Mouse (Mus musculus) cerebellum, postnatal 14 days (tissue): ENCODE measurements around the gene Hist1h1b.

Source experiments
- DNase-seq, 2 experiments: peaks; one replicate each; pipeline ENCODE4 v3.0.0; 2021; ENCODE audit warnings: mixed read lengths in 2 of 2

Hist1h1b gene

DNA sequence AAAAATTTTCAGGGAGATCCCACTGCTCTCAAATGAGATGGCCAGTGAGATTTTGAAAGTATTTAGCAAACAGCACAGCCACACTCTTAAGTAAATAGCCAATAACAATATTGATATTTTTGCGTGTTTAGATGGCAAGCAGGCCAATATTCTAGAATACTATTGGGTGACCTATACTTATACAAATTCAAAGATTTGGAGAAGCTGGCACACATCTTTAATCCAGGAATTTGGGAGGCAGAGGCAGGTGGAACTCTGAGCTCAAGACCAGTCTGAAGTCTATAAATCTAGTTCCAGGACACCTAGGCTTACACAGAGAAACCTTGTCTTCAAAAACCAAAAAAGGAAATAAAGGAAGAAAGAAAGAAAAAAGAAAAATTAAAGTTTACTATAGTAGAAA lies 1.2 kb upstream of the Hist1h1b start:
- DNase-seq = no peak

DNA sequence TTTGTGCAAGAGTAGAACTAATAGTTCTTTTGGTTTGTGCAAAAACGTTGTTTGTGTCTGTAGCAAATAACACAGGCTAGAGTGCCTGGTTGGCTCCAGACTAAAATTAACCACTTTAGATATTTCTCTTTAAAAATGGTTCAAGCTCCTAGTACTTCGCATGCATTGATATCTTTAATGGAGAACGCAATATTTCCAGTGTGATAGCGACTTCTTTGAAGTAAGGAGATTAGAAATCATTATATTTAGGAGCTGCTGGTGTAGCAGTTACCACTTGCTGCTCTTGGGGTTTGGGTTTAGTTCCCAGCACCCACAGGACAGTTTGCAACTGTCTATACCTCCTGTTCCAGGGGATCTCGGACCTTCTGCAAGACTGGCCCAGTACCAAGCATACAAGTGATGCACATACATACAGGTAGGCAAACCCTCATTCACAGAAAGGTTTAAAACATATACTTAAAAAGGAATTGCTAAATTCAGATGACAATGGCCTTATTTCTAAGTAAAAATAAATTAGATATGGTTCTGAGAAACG lies 663 bp upstream of the Hist1h1b start:
- DNase-seq = no peak

DNA sequence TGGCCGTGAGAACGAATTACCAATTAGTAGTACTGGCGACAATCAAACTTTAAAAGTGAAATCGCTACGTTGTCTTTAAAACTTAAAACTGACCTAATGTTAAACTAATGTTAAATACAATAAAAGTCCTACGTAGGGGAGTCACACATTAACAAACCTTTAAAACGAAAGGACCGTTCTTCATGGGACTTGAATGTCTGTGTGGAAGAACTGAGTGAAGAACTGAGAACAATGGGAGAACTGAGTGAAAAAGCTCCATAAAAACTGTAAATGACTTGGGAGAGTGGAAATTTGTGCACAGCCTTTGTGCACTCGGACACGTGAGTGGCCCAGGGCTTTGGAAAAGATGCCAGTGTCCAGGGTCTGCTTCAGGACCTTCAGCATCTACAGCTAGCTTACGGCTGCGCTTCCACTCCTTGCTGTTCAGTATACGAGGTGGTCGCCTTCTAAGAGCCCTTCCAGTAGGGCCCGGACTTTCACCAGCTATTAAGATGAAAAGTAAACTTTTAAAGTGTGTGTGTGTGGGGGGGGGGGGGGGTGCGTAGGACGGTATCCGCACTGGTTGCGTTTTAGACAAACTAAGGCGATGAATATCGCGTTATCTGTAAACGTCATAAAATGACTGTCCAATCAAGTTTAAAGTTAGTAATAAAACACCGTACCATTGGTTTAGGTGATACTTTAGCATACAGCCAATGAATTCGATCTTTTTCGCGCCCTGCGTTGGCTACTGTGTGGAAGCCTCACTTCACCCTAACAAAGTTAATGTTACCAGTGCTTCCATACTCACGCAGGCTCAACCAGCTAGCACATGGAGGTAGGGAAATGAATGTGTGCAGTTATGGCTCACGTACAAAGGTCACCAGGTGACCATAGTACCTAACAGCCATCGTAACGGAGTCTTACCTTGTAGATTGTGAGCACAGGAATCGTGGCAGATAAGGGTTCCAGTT lies 1.3 kb downstream of the Hist1h1b start:
- peak; percentile 75 to 76 for DNase-seq

DNA sequence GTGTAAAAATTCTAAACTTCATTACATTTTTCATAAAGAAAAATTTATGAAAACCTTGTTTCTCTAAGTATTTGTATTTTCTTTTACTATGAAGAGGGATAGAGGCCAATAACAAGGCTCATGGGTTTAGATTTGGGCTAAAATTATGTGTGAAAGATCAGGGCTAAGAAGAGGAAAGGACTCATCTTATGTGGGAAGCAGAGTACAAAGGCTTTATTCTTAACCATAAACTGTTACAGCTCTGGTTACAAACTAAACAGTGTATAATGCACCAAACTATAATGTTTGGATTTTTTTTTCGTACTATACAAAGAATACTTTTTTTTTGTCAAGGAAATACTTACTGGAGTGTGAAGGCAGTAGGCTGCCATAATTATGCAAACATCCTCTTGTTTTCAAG lies 24.7 kb downstream of the Hist1h1b start:
- no peak for DNase-seq

DNA sequence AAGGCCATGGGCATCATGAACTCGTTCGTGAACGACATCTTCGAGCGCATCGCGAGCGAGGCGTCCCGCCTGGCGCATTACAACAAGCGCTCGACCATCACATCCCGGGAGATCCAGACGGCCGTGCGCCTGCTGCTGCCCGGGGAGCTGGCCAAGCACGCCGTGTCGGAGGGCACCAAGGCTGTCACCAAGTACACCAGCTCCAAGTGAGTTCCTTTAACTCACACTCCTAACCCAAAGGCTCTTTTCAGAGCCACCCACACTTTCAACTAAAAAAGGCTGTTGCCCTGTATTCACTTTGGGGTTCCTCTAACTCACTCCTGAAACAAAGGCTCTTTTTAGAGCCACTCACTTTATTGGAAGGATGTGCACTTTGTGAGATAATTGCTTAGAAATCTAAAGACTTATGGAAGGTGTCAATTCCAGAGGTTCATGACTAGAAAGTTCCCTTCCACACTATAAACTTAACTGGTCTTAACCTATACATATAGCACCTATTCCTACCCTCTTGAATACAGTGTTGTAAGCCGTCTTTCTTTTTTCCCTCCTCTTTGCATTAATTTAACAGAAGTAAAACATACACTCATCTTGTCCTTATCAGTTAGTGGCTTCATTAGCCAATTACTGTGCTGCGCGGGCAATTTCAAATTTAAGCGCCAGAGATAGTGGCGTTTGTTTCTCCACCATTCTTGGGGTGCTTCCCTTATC lies 26.0 kb downstream of the Hist1h1b start:
- peak; percentile 36 to 52 for DNase-seq

DNA sequence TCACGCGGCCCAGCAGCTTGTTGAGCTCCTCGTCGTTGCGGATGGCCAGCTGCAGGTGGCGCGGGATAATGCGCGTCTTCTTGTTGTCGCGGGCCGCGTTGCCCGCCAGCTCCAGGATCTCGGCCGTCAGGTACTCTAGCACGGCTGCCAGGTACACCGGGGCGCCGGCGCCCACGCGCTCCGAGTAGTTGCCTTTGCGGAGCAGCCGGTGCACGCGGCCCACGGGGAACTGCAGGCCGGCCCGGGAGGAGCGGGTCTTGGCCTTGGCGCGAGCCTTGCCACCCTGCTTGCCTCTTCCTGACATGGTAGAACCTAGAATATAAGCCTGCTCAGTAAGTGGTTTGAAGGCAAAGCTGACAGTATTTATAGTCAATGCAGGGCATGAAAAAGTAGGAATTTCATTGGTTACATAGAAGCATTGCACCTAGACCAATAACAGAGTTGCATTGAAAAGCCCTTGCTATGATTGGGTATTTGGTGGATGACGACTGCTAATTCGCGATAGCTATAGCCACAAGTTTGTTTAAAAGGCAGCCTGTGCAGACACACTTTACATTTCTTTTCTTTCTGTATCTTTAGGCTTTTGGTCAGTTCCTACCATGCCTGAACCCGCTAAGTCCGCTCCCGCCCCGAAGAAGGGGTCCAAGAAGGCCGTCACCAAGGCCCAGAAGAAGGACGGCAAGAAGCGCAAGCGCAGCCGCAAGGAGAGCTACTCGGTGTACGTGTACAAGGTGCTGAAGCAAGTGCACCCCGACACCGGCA lies 26.7 kb downstream of the Hist1h1b start, which contains the start of the genes Hist1h2ak and Hist1h2bn:
Gene Hist1h2ak (minus strand): TSS at position 304 of the 762 bp plus-strand sequence.
Gene Hist1h2bn (plus strand): TSS at position 600 of the 762 bp plus-strand sequence.
- peak; percentile 45 to 73 for DNase-seq

DNA sequence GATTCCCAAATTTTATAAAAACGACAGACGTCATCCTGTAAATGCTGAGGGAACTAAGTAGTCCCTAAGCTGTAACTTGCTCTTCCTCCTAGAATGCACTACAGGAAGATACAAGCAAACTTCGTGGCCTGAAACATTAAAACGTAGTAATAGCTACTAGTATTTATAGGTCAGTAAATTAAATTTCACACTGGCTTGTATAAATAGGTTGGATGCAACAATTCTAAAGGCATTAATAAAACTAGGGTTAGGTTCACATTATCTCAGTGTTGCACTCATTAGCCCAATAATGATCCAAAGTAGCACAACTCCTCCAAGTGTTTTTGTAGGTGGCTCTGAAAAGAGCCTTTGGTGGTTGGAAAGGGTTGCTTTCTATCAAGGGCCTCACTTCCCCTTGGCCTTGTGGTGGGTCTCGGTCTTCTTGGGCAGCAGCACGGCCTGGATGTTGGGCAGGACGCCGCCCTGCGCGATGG lies 27.3 kb downstream of the Hist1h1b start:
- DNase-seq = no peak

DNA sequence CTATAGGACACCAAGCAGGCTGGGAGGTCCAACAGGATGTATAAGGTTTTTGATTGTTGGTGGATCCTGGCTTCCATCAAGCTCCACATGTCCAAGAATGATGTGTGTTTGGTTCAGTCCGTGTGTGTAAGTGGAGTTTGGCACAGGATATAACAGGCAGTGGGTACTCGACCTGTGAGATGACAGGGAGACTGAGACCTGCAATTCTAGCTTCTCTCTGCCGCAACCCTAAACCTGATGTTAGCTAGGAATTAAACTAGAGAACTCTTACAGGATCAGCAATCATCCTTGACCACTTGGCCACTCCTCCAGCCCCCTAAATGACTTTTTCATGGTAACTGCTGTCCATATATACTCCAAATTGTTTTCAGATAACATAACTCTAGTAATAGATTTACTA lies 28.1 kb downstream of the Hist1h1b start:
- DNase-seq = no peak

DNA sequence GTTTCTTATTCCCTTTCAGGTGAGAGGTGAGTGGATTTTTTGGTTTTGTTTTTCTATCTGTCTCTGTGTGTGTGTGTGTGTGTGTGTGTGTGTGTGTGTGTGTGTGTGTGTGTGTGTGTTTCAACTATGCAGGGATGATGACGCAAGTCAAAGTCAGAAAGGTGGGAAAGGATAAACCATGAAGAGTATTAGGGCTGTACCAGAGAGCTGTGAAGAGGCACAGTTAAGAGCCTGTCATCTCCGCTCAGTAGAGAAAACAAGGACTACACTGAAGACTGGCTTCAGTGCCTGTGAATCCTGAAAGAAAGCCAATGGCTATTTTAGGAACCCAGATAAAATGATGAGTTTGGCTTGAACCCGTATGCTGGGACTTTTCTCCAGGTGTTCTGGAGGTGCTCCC lies 28.6 kb downstream of the Hist1h1b start:
- DNase-seq = no peak

DNA sequence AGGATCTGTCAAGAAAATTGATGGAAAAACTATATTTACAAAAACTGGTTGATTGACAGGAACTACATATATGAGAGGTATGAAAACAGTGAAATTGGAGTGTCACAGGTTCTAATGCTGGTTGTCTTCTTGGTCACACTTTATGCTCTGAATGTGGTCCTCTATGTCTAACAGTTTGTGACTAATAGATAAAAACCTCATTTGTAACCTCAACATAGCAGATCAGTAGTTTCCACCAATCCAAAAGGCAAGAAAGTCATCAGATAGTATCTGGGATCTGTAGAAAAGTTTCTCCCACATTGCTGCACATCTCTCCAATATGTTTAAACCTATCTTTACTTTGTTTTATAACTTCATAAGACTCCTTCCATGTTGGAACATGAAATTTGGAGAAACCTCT lies 29.0 kb downstream of the Hist1h1b start:
- DNase-seq = no peak

DNA sequence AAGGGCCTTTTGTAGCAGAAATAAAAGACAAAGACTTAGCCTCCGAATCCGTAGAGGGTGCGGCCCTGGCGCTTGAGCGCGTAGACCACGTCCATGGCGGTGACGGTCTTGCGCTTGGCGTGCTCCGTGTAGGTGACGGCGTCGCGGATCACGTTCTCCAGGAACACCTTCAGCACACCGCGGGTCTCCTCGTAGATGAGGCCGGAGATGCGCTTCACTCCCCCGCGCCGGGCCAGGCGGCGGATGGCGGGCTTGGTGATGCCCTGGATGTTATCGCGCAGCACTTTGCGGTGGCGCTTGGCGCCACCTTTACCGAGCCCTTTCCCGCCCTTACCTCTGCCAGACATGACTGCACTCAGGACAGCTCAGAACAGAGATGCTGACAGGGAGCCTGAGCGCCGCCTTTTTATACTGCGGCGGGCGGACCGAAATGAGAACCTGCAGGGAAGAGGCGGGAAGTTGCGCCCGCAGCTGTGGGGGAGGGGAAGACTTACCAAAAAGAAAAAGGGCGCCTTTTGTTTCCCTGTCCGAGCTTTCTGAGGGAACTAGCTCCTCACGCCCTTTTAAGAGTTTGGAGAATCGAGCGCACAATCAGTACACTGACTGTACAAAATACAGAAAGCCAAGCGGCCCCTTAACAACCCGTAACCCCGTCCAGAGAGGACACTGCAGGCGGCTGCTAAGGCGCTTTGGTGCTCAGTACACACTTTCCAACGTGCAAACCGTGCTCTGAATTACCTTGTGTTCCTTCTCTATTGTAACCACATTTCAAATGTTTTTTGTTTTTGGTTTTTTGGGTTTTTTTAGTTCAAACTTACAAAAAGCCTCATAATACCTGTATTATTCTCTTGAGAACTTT lies 30.0 kb downstream of the Hist1h1b start, which contains the start of gene Hist1h4k:
Gene Hist1h4k (minus strand): TSS at position 347 of the 859 bp plus-strand sequence.
- peak; percentile 94 to 97 for DNase-seq

DNA sequence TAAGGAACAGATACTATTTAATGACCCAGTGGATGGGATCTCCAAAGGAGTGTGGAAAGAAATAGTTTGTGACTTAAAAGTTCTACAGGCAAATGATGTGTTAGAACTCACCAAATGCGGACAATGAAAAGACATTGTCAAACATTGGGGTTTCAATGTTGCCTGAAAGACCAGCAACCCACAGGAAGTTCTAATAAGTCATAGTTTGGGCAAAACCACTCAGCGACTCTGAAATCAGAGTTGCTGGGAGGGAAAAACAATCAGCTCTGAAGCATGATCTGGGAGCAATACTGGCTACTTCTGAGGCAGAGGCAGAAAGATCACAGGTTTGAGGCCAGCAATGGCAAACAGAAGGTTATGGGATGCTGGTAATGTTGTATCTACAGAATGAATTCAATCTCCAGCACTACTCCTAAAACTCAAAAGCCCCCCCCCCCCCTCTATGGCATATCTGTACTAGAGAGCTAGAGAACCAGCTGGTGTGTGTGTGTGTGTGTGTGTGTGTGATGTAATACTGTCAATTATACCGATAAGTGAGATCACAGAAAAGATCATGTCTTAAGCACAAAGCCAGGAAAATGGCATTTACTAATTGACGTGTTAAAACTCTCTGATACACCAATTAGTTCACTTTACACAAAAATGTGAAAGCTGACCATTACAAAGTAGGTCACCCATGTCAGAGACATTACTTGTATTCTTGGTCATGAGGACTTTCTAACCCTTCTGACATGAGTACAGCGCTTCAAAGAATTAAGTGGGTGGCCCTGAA lies 30.9 kb downstream of the Hist1h1b start:
- DNase-seq = no peak

DNA sequence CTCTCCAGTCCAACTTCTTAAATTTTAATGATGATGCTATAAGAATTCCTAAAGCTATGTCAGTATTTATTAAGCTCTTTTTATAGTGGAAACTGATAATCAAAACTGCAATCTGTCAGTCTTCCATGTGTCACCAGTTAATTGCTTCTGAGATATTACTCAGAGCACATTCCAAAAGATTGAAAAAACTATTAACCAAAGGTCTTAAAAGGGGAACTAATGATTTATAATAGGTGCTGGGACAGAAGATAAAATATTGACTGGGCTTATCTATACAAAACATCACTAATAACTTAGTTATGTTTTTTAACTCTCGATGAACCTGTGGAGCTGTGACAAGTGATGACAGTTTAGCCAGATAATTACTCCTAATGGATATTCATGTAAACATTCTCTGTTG lies 35.4 kb downstream of the Hist1h1b start:
- DNase-seq = no peak

DNA sequence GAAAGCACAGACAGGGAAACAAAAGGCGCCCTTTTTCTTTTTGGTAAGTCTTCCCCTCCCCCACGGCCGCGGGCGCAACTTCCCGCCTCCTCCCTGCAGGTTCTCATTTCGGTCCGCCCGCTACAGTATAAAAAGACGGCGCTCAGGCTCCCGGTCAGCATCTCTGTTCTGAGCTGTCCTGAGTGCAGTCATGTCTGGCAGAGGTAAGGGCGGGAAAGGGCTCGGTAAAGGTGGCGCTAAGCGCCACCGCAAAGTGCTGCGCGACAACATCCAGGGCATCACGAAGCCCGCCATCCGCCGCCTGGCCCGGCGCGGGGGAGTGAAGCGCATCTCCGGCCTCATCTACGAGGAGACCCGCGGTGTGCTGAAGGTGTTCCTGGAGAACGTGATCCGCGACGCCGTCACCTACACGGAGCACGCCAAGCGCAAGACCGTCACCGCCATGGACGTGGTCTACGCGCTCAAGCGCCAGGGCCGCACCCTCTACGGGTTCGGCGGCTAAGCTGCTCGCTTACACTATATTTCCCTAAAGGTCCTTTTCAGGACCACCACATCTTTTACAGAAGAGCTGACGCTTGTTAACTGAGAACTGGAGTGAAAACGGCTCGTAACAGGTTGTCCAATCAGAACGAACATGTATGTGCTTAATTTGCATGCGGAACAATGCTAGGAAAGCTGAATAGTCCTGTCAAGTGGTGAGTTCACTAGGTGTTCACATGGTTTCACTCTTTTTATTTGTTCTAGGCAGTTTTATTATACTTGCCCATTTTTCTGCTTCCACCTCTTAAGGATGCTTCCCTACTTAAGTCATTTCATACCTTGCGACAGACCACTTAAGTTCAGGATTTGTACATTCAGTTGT lies 45.3 kb downstream of the Hist1h1b start, which contains the start of gene Hist1h4j:
Gene Hist1h4j (plus strand): TSS at position 159 of the 862 bp plus-strand sequence.
- peak; percentile 84 to 87 for DNase-seq

DNA sequence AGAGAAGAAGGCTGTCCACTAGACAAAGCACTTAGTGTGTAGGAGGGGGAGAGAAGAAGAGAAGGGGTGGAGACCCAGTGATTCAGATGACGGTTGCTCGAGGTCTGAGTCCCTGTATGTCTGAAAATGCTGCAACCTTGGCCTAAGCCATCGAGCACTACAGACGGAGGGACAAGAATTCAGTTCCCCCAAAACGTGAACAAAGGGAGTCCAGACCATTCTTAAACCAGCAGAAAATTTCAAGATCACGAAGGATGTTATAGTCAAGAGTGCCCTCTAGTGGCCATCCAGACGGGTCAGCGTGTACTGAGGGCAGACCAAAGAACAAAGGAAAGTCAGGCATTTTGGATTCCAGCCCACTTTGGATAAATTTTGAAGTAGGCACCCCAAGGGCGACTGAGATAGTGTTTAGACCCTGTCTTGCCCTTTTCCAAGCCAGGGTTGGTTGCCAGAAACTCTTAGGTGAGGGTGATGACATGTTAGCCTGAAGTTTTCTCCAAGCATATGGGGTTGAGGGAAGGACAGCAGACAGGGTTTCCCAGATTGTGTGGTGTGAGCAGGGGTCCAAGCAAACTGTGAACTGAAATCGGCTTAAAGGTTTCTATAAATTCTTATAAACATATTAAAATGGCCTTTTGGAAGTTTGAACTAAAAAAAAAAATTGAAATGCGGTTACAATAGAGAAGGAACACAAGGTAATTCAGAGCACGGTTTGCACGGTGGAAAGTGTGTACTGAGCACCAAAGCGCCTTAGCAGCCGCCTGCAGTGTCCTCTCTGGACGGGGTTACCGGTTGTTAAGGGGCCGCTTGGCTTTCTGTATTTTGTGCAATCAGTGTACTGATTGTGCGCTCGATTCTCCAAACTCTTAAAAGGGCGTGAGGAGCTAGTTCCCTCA lies 46.2 kb downstream of the Hist1h1b start:
- DNase-seq = peak; percentile 87 to 89

DNA sequence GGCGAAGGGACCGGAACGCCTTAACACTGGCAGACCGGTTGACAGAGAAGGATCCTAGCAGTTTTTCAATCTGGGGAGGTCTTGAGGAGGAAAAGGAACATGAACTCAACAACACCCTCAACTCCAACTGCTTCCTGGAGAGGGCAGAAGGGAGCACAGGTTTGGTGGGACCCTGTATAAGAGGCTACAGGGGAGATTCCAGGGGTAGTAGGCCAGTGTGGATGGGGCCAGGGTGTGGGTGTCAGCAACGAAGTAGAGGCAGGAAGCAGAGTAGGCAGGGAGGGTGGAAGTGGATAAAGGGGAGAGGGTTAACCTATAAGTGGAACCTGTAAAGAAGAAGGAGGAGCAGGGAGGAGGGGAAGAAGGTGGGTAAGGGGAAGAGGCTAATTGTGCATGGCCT lies 47.0 kb downstream of the Hist1h1b start:
- DNase-seq = peak in 1 of 2 experiments; percentile 15
